Mouse (Mus musculus) bone marrow, adult 2 months (tissue): ENCODE measurements around the gene Man2b2. TPM values are rescaled to one million over a fixed set of nuclear protein-coding genes. Genes with fewer than 3 reads are reported as not detected.
A peak's percentile ranks its signal among the peaks of the same experiment; 100 is the strongest.
"Not testable (repeated sequence)": the region's sequence is repeated elsewhere in the genome, so short reads cannot be mapped to it uniquely, and the experiment has no call there.

Experiments
- H3K27ac ChIP-seq: fragments of 200-500 bp; 2 replicates; pipeline ENCODE4 v1.5.1; 2012; ENCODE audit warnings: low read depth, mild to moderate bottlenecking, control low read depth, inconsistent platforms, low read length; ENCODE audit not compliant: control insufficient read depth, poor library complexity, insufficient read depth
- H3K4me1 ChIP-seq: fragments of 200-500 bp; 2 replicates; pipeline ENCODE4 v1.6.1; 2011; ENCODE audit warnings: low read length; ENCODE audit not compliant: control insufficient read depth, insufficient read depth
- H3K4me3 ChIP-seq: fragments of 200-500 bp; replicated peaks from 2 replicates; pipeline ENCODE3; 2011; ENCODE audit warnings: mild to moderate bottlenecking, low read depth, low read length, control low read depth; ENCODE audit not compliant: control insufficient read depth
- CTCF ChIP-seq: fragments of 200-500 bp; IDR thresholded peaks from 2 replicates; pipeline ENCODE4 v1.5.1; 2011; ENCODE audit warnings: low read length, control low read depth; ENCODE audit not compliant: control insufficient read depth, insufficient read depth
- POLR2A ChIP-seq: fragments of 200-500 bp; IDR thresholded peaks from 2 replicates; pipeline ENCODE4 v1.6.1; 2011; ENCODE audit warnings: low read depth, mild to moderate bottlenecking, control low read depth, low read length, borderline replicate concordance; ENCODE audit not compliant: control insufficient read depth
- WGBS: fragments of 180-500 bp; shearing (Covaris S2); methylation state at CpG from one replicate; pipeline ENCODE4 v1.1.7; 2018; 5-methylcytosine and 5-hydroxymethylcytosine counted together
- polyA plus RNA-seq: library from polyadenylated mRNA; stranded (reverse); fragments of >200 nt; gene quantifications from 2 replicates; pipeline ENCODE4 v1.2.4, GENCODE M21; 2011; ENCODE audit warnings: low replicate concordance; ENCODE audit not compliant: missing spikeins, insufficient read depth, insufficient read length

Gene Man2b2
- polyA plus RNA-seq, 1 experiment: 16.5 TPM

- TF ChIP-seq POLR2A: no peak
- no peak for TF ChIP-seq CTCF
- 92% methylated on average over 5 of the region's 5 CpGs for WGBS
Measured at GRCm38 (mm10) chr5:36819742-36820141, 10.7 kb downstream of the Man2b2 start.

GRCm38 (mm10) chr5:36817738-36818137 lies 12.7 kb downstream of the Man2b2 start:
- TF ChIP-seq CTCF: no peak
- no peak for TF ChIP-seq POLR2A
- Histone ChIP-seq H3K4me1 (peaks cover 2% of the 10 kb centered on the region), H3K27ac (no peak overlapping the region), H3K4me3 (no peak overlapping the region)
- WGBS: 78% methylated on average over 3 of the region's 3 CpGs

More at GRCm38 (mm10) chr5:36819742-36820141, 10.7 kb downstream of the Man2b2 start:
- Histone ChIP-seq H3K4me3 (no peak overlapping the region), H3K27ac (no peak overlapping the region), H3K4me1 (no peaks in the 10 kb centered on the region; the same call in 1 of the 2 replicates)

GRCm38 (mm10) chr5:36814554-36814953 lies 15.9 kb downstream of the Man2b2 start:
- 42% methylated on average over 6 of the region's 6 CpGs for WGBS
- no peak overlapping the region for H3K27ac ChIP-seq
- no peak overlapping the region for H3K4me3 ChIP-seq
- TF ChIP-seq CTCF (peak; percentile 63; the same call in 1 of the 2 replicates), POLR2A (no peak)
- H3K4me1 ChIP-seq: peaks cover 3% of the 10 kb centered on the region

GRCm38 (mm10) chr5:36811413-36811812 lies 19.0 kb downstream of the Man2b2 start:
- Histone ChIP-seq H3K4me1 (peaks cover 3% of the 10 kb centered on the region), H3K4me3 (no peak overlapping the region), H3K27ac (no peak overlapping the region)
- TF ChIP-seq POLR2A (no peak), CTCF (peak; percentile 94)
- 35% methylated on average over 3 of the region's 3 CpGs for WGBS

- Histone ChIP-seq H3K27ac (peak overlapping the region; percentile 65), H3K4me1 (peaks cover 3% of the 10 kb centered on the region), H3K4me3 (no peak overlapping the region)
- WGBS: 28% methylated on average over 3 of the region's 3 CpGs
- no peak for TF ChIP-seq POLR2A
Measured at GRCm38 (mm10) chr5:36810634-36811033, 19.8 kb downstream of the Man2b2 start.

- Histone ChIP-seq H3K4me3 (no peak overlapping the region), H3K4me1 (peaks cover 1% of the 10 kb centered on the region; the same call in 1 of the 2 replicates), H3K27ac (no peak overlapping the region)
- TF ChIP-seq CTCF: no peak
- TF ChIP-seq POLR2A: 0 out of 2 replicates have a peak, but pooled peaks have one; percentile 6
- 77% methylated on average over 7 of the region's 7 CpGs for WGBS
Measured at GRCm38 (mm10) chr5:36809123-36809522, 21.3 kb downstream of the Man2b2 start.

GRCm38 (mm10) chr5:36807106-36807505 lies 23.3 kb downstream of the Man2b2 start:
- peaks cover 1% of the 10 kb centered on the region; the same call in 1 of the 2 replicates for H3K4me1 ChIP-seq
- WGBS: 47% methylated on average over 5 of the region's 5 CpGs
- no peak overlapping the region for H3K27ac ChIP-seq
- H3K4me3 ChIP-seq: no peak overlapping the region
- TF ChIP-seq POLR2A (no peak), CTCF (no peak)

GRCm38 (mm10) chr5:36797291-36797690 lies 33.2 kb downstream of the Man2b2 start:
- no peak for TF ChIP-seq CTCF
- TF ChIP-seq POLR2A: no peak
- Histone ChIP-seq H3K4me1 (no peaks in the 10 kb centered on the region), H3K27ac (no peak overlapping the region), H3K4me3 (no peak overlapping the region)
- 39% methylated on average over 8 of the region's 8 CpGs for WGBS

- peak; percentile 91; the same call in 1 of the 2 replicates for TF ChIP-seq POLR2A
- peak within 1 kb of the TSS; percentile 67 for H3K4me3 ChIP-seq
- peak within 1 kb of the TSS; percentile 98 for H3K27ac ChIP-seq
- under 1% methylated on average over 90 of the region's 90 CpGs for WGBS
- H3K4me1 ChIP-seq: not testable (repeated sequence)
Measured at GRCm38 (mm10) chr5:36796296-36797014, 34.0 kb downstream of the Man2b2 start, which contains the start of gene Mrfap1. Mrfap1 (minus strand) TSS chr5:36796772.

GRCm38 (mm10) chr5:36795647-36796295 lies 34.7 kb downstream of the Man2b2 start:
- WGBS: under 1% methylated on average over 37 of the region's 37 CpGs
- Histone ChIP-seq H3K4me3 (peak overlapping the region; percentile 67), H3K27ac (peak overlapping the region; percentile 98)
- H3K4me1 ChIP-seq: not testable (repeated sequence)
